Comparison of ENCODE assay signal across 9 mouse cellular contexts in genomic region chr7:99215347-99215855, GRCm38 (mm10). TPM values are rescaled to one million over a fixed set of nuclear protein-coding genes. Genes with fewer than 3 reads are reported as not detected.
DNase-seq lines count a peak whose midpoint lies in the region; ATAC-seq and TF ChIP-seq lines count a peak whose summit lies in the region.
"Had no signal": no experiment of that assay in that cellular context is flagged by ENCODE, and none has a peak within 500 bp of the region (broad histone marks: within the 10 kb centered on the region; RNA-seq: fewer than 3 reads in every experiment).

No protein-coding gene starts in this region.

- H3K4me3 ChIP-seq in heart, embryonic 11.5 days (ENCODE audit: low read depth, low read length): no peak overlapping the region
- no peak overlapping the region for H3K4me3 ChIP-seq in limb, embryonic 10.5 days
- H3K4me3 ChIP-seq in midbrain, embryonic 16.5 days (ENCODE audit: low read depth, low read length): no peak overlapping the region
- no peak overlapping the region for H3K4me3 ChIP-seq in forebrain, embryonic 13.5 days
- H3K4me3 ChIP-seq: neural tube, embryonic 13.5 days had no signal

- no peaks in the 10 kb centered on the region for H3K9me3 ChIP-seq in heart, embryonic 11.5 days (replicated peaks; ENCODE audit: control insufficient read depth, low read length)
- H3K9me3 ChIP-seq in limb, embryonic 10.5 days (replicated peaks): no peaks in the 10 kb centered on the region
- 0 out of 2 replicates have a peak, but pooled peaks cover 2% of the 10 kb centered on the region for H3K9me3 ChIP-seq in midbrain, embryonic 16.5 days (replicated peaks; ENCODE audit: control insufficient read depth, low read length, poor library complexity, severe bottlenecking)
- no peaks in the 10 kb centered on the region for H3K9me3 ChIP-seq in forebrain, embryonic 13.5 days (replicated peaks)

- POLR2A ChIA-PET in Patski (lab: Charles Lee): interaction anchor here (1.1 kb wide), 1 partner anchor 13 kb away, joined by 4 read pairs; no protein-coding TSS in a partner anchor

- no peaks in the 10 kb centered on the region for H3K27me3 ChIP-seq in Patski
- no peaks in the 10 kb centered on the region; the same call in 1 of the 2 replicates for H3K27me3 ChIP-seq in heart, embryonic 11.5 days (ENCODE audit: control insufficient read depth, insufficient read depth, low read length)
- H3K27me3 ChIP-seq in limb, embryonic 10.5 days (ENCODE audit: low read depth, poor library complexity, severe bottlenecking): no peaks in the 10 kb centered on the region
- H3K27me3 ChIP-seq in midbrain, embryonic 16.5 days (ENCODE audit: control insufficient read depth, insufficient read depth, low read depth, low read length): no peaks in the 10 kb centered on the region
- H3K27me3 ChIP-seq in forebrain, embryonic 13.5 days: no peaks in the 10 kb centered on the region
- H3K27me3 ChIP-seq: neural tube, embryonic 13.5 days had no signal

- peak overlapping the region; percentile 15; the same call in 1 of the 2 replicates for H3K27ac ChIP-seq in heart, embryonic 11.5 days (ENCODE audit: low read depth, low read length)
- peak overlapping the region; percentile 10 for H3K27ac ChIP-seq in limb, embryonic 10.5 days
- H3K27ac ChIP-seq in midbrain, embryonic 16.5 days (ENCODE audit: low read length): no peak overlapping the region
- no peak overlapping the region for H3K27ac ChIP-seq in forebrain, embryonic 13.5 days
- H3K27ac ChIP-seq: neural tube, embryonic 13.5 days had no signal

- ATAC-seq in Patski: peak; percentile 47
- peak; percentile 67 for ATAC-seq in heart, embryonic 11.5 days (replicated peaks; ENCODE audit: insufficient number of reproducible peaks, low FRiP score, low TSS enrichment)
- no peak for ATAC-seq in midbrain, embryonic 16.5 days
- ATAC-seq in forebrain, embryonic 13.5 days: no peak

- intact Hi-C loops in heart, postnatal 25 days (cut with DNase I): no loop called here

- peaks cover 18% of the 10 kb centered on the region for H3K4me1 ChIP-seq in heart, embryonic 11.5 days (ENCODE audit: control insufficient read depth, insufficient read depth, low read length)
- H3K4me1 ChIP-seq in limb, embryonic 10.5 days: peaks cover 19% of the 10 kb centered on the region
- H3K4me1 ChIP-seq in midbrain, embryonic 16.5 days (ENCODE audit: control insufficient read depth, insufficient read depth, low read length): no peaks in the 10 kb centered on the region
- H3K4me1 ChIP-seq in forebrain, embryonic 13.5 days: 0 out of 2 replicates have a peak, but pooled peaks cover 7% of the 10 kb centered on the region

- peak overlapping the region; percentile 34; the same call in 1 of the 2 replicates for H3K9ac ChIP-seq in heart, embryonic 11.5 days (ENCODE audit: low read depth, low read length)
- H3K9ac ChIP-seq in midbrain, embryonic 16.5 days (ENCODE audit: low read depth, low read length): no peak overlapping the region
- H3K9ac ChIP-seq in forebrain, embryonic 13.5 days: no peak overlapping the region
- H3K9ac ChIP-seq: neural tube, embryonic 13.5 days had no signal

- in situ Hi-C loops in Patski (cut with MboI; ENCODE audit: low pct_unique_long_range_greater_than_20kb): no loop called here

- DNase-seq in heart, adult 11 months: peak; percentile 97
- DNase-seq in heart, postnatal 25 days (ENCODE audit: low spot score): no peak
- DNase-seq in Patski (ENCODE audit: low read depth, low spot score): peak; percentile 6
- no peak for DNase-seq in limb, embryonic 10.5 days (ENCODE audit: low spot score)
- no peak for DNase-seq in embryo, embryonic 9.5 days (ENCODE audit: extremely low spot score)

- no peak for TF ChIP-seq CTCF in Patski (IDR thresholded peaks at IDR 0.05)

- WGBS in heart, embryonic 11.5 days (ENCODE audit: insufficient replicate concordance): 22% methylated on average over 8 of the region's 8 CpGs
- 49% methylated on average over 8 of the region's 8 CpGs for WGBS in limb, embryonic 10.5 days
- WGBS in midbrain, embryonic 16.5 days: 80% methylated on average over 8 of the region's 8 CpGs
- WGBS in forebrain, embryonic 13.5 days: 80% methylated on average over 8 of the region's 8 CpGs

- peak overlapping the region; percentile 27; the same call in 1 of the 2 replicates for H3K4me2 ChIP-seq in heart, embryonic 11.5 days
- H3K4me2 ChIP-seq in midbrain, embryonic 16.5 days (ENCODE audit: low read length): no peak overlapping the region
- no peak overlapping the region for H3K4me2 ChIP-seq in forebrain, embryonic 13.5 days
- H3K4me2 ChIP-seq: neural tube, embryonic 13.5 days had no signal

- no peaks in the 10 kb centered on the region for H3K36me3 ChIP-seq in heart, embryonic 11.5 days (ENCODE audit: control insufficient read depth, insufficient read depth, low read length)
- H3K36me3 ChIP-seq in limb, embryonic 10.5 days: peaks cover 24% of the 10 kb centered on the region
- no peaks in the 10 kb centered on the region for H3K36me3 ChIP-seq in midbrain, embryonic 16.5 days (ENCODE audit: control insufficient read depth, insufficient read depth, low read length)
- no peaks in the 10 kb centered on the region for H3K36me3 ChIP-seq in forebrain, embryonic 13.5 days (ENCODE audit: poor library complexity, severe bottlenecking)
- H3K36me3 ChIP-seq: neural tube, embryonic 13.5 days had no signal

- CTCF ChIA-PET in Patski (lab: Charles Lee): no interaction called here

RNA-seq across cellular contexts. Expression of gene Mogat2, which starts 23.0 kb away (rescaled TPM):
- not detected for total RNA-seq in heart, postnatal 25 days (2021)
- not detected for polyA plus RNA-seq in Patski (2021)
- polyA plus RNA-seq in heart, embryonic 11.5 days (2014; fragmentation: Nextera tagmentation; extraction: Ambion mirVana): 4.2 and 7.1 TPM in 2 replicates
- 78.6 and 124 TPM in 2 replicates for polyA plus RNA-seq in limb, embryonic 10.5 days (2016; fragmentation: Nextera tagmentation; extraction: Ambion mirVana)
- 1.1 and 1.2 TPM in 2 replicates for polyA plus RNA-seq in midbrain, embryonic 16.5 days (2015; fragmentation: Nextera tagmentation; extraction: Ambion mirVana)
- polyA plus RNA-seq in forebrain, embryonic 13.5 days (2015; fragmentation: Nextera tagmentation; extraction: Ambion mirVana): 3.0 and 3.1 TPM in 2 replicates

RNA-seq across cellular contexts. Expression of gene Dgat2, which starts 32.9 kb away (rescaled TPM):
- total RNA-seq in heart, postnatal 25 days (2021): 100 to 1,000 TPM; 272 to 339 TPM
- polyA plus RNA-seq in Patski (2021): 3.7 TPM
- polyA plus RNA-seq in heart, embryonic 11.5 days (2014; fragmentation: Nextera tagmentation; extraction: Ambion mirVana): 8.4 and 8.7 TPM in 2 replicates
- polyA plus RNA-seq in limb, embryonic 10.5 days (2016; fragmentation: Nextera tagmentation; extraction: Ambion mirVana): 14.2 and 15.0 TPM in 2 replicates
- 22.0 and 24.0 TPM in 2 replicates for polyA plus RNA-seq in midbrain, embryonic 16.5 days (2015; fragmentation: Nextera tagmentation; extraction: Ambion mirVana)
- 7.7 and 7.9 TPM in 2 replicates for polyA plus RNA-seq in forebrain, embryonic 13.5 days (2015; fragmentation: Nextera tagmentation; extraction: Ambion mirVana)

RNA-seq across cellular contexts. Expression of gene Map6, which starts 51.8 kb away (rescaled TPM):
- 1 to 10 TPM; 3.0 to 4.4 TPM for total RNA-seq in heart, postnatal 25 days (2021)
- polyA plus RNA-seq in Patski (2021): 15.8 TPM
- 2.0 and 2.2 TPM in 2 replicates for polyA plus RNA-seq in heart, embryonic 11.5 days (2014; fragmentation: Nextera tagmentation; extraction: Ambion mirVana)
- 3.1 and 5.4 TPM in 2 replicates for polyA plus RNA-seq in limb, embryonic 10.5 days (2016; fragmentation: Nextera tagmentation; extraction: Ambion mirVana)
- polyA plus RNA-seq in midbrain, embryonic 16.5 days (2015; fragmentation: Nextera tagmentation; extraction: Ambion mirVana): 140 and 155 TPM in 2 replicates
- polyA plus RNA-seq in forebrain, embryonic 13.5 days (2015; fragmentation: Nextera tagmentation; extraction: Ambion mirVana): 46.9 and 51.3 TPM in 2 replicates

Comparison
In these comparisons a context has a peak if more than half of its experiments do, and no peak if none do; other contexts are left out.
1. DNase-seq: peak in heart, adult 11 months (single experiment) and Patski (single experiment); none in heart, postnatal 25 days (single experiment), limb, embryonic 10.5 days (single experiment) and embryo, embryonic 9.5 days (single experiment).
2. ATAC-seq: peak in Patski (single experiment) and heart, embryonic 11.5 days (single experiment); none in midbrain, embryonic 16.5 days (single experiment) and forebrain, embryonic 13.5 days (single experiment).
3. H3K27ac ChIP-seq: peak in heart, embryonic 11.5 days (single experiment) and limb, embryonic 10.5 days (single experiment); none in midbrain, embryonic 16.5 days (single experiment) and forebrain, embryonic 13.5 days (single experiment).